16 mouse cellular contexts compared by ENCODE assay signal in genomic region chr16:4128894-4129293, GRCm38 (mm10).
"Had no signal": no experiment of that assay in that cellular context is flagged by ENCODE, and none has a peak within 500 bp of the region (broad histone marks: within the 10 kb centered on the region; RNA-seq: fewer than 3 reads in every experiment).

No protein-coding gene starts in this region.

- DNase-seq: gastrocnemius, adult 2 months; gastrocnemius, postnatal 10 days; gastrocnemius, postnatal 25 days; heart, adult 2 months; heart, postnatal 14 days; heart, postnatal 36 days; kidney, adult 11 months; kidney, adult 2 months; kidney, adult 9 months; kidney, postnatal 14 days; kidney, postnatal 36 days; layer of hippocampus, adult 9-11 months; left cerebral cortex, postnatal 4 days; liver, embryonic 13.5 days had no signal

- ATAC-seq: hindbrain, postnatal 0 days; intestine, embryonic 16.5 days had no signal
